Mouse (Mus musculus) stomach, embryonic 16.5 days (tissue): ENCODE data around the gene Klhdc8a. TPM values are rescaled to one million over a fixed set of nuclear protein-coding genes. Genes with fewer than 3 reads are reported as not detected.

Experiments used
- ATAC-seq: fragments of 200-750 bp; cut with Nextera tagmentation; 2 replicates; pipeline ENCODE4 v1.8.0; 2017; ENCODE audit warnings: moderate number of reproducible peaks, moderate TSS enrichment; ENCODE audit not compliant: insufficient read depth, low FRiP score
- H3K27ac ChIP-seq: fragments of 300-500 bp; sonication (generic); 2 replicates; pipeline ENCODE4 v1.5.1; 2014; ENCODE audit warnings: low read length
- H3K27me3 ChIP-seq: fragments of 300-500 bp; sonication (generic); 2 replicates; pipeline ENCODE4 v1.6.1; 2014; ENCODE audit warnings: low read length, control low read depth, mixed read lengths; ENCODE audit not compliant: control insufficient read depth, insufficient read depth
- H3K36me3 ChIP-seq: fragments of 300-500 bp; sonication (generic); 2 replicates; pipeline ENCODE4 v1.6.1; 2014; ENCODE audit warnings: low read length; ENCODE audit not compliant: control insufficient read depth, insufficient read depth
- H3K4me1 ChIP-seq: fragments of 300-500 bp; sonication (generic); 2 replicates; pipeline ENCODE4 v1.6.1; 2014; ENCODE audit warnings: low read length, control low read depth, mixed read lengths; ENCODE audit not compliant: control insufficient read depth, insufficient read depth
- H3K4me2 ChIP-seq: fragments of 300-500 bp; sonication (generic); 2 replicates; pipeline ENCODE4 v1.6.1; 2014; ENCODE audit warnings: low read depth, low read length, mixed read lengths
- H3K4me3 ChIP-seq: fragments of 300-500 bp; sonication (generic); replicated peaks from 2 replicates; pipeline ENCODE4 v1.5.1; 2014; ENCODE audit warnings: mild to moderate bottlenecking, low read length
- H3K9ac ChIP-seq: fragments of 300-500 bp; sonication (generic); 2 replicates; pipeline ENCODE4 v1.6.1; 2014; ENCODE audit warnings: low read length
- H3K9me3 ChIP-seq: fragments of 300-500 bp; sonication (generic); replicated peaks from 2 replicates; pipeline ENCODE4 v1.6.1; 2016; ENCODE audit warnings: low read length, control low read depth; ENCODE audit not compliant: control insufficient read depth
- WGBS: fragments of 180-500 bp; shearing (Covaris S2); extraction: QIAGEN DNeasy Blood & Tissue Kit; methylation state at CpG from one replicate; pipeline ENCODE4 v1.1.7; 2014; 5-methylcytosine and 5-hydroxymethylcytosine counted together
- polyA plus RNA-seq: library from polyadenylated mRNA; unstranded; fragments of >200 nt; fragmentation: Nextera tagmentation; extraction: Ambion mirVana; gene quantifications from 2 replicates; pipeline ENCODE4 v1.2.1, GENCODE M21; 2015

Klhdc8a gene
- 0.09 and 0.18 TPM in 2 replicates for polyA plus RNA-seq

DNA sequence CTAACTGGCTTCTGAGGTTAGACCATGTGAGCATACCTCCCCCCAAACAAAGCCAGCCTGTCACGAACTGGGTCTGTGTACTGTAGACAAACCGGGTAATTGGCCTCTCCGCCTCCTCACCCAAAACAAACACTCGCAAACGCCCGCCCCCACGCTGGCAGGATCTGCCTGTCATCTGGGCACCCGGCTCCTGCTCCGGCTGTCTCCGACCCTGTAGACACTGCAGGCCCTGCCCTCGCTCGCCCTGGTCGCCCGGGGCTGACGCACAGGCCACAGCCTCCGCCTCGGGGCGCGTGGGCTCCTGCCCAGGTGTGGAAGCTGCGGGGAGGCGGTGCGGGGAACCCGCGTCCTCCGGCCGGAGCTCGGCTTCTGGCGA, at the start of gene Klhdc8a:
Gene Klhdc8a (plus strand): TSS at position 202 of the 376 bp plus-strand sequence.
- Histone ChIP-seq H3K36me3 (no peaks in the 10 kb centered on the region), H3K9me3 (no peaks in the 10 kb centered on the region), H3K4me1 (peaks cover 9% of the 10 kb centered on the region; the same call in 1 of the 2 replicates), H3K4me3 (peak within 1 kb of the TSS; percentile 54), H3K9ac (peak within 1 kb of the TSS; percentile 71), H3K27ac (no peak within 1 kb of the TSS), H3K4me2 (peak within 1 kb of the TSS; percentile 98), H3K27me3 (peaks cover 25% of the 10 kb centered on the region)
- peak; percentile 39; the same call in 1 of the 2 replicates for ATAC-seq
- under 1% methylated on average over 28 of the region's 28 CpGs for WGBS

DNA sequence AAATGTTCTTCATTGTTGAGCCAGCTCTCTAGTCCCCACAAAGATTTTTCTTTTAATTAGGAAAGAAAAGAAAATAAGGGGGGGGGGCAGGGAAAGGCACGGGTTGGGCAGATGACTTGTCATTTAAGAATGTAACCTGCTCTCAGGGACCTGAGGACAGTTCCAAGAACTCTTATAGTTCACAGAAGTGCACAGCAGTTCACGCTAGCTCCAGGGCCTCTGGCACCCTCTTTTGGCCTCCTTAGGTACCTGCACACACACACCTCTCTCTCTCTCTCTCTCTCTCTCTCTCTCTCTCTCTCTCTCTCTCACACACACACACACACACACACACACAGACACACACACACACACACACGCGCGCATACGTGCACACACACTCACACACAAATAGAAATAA, 44.0 kb upstream of the Klhdc8a start:
- Histone ChIP-seq H3K9ac (no peak overlapping the region), H3K36me3 (no peaks in the 10 kb centered on the region), H3K4me2 (no peak overlapping the region), H3K9me3 (no peaks in the 10 kb centered on the region), H3K27me3 (no peaks in the 10 kb centered on the region), H3K4me1 (no peaks in the 10 kb centered on the region), H3K4me3 (no peak overlapping the region), H3K27ac (no peak overlapping the region)
- 76% methylated on average over 6 of the region's 6 CpGs for WGBS
- no peak for ATAC-seq

DNA sequence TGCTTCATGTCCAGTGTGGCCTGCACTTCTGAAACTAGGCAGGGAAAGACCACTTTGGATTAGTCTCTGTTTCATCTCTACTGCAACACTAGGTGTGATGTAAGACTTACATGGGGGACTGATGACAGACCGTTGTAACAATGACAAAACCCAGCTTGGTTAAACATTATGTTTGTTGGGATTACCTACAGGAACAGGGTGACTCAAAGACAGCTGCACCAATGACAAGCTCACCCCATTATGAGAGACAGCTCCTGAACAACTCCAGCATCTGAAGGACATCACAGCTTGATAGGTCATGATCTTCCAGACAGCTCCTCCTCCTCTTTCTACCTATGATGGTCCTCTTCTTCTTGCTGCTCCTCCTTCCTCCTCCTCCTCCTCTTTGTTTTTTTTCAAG, 38.1 kb upstream of the Klhdc8a start:
- Histone ChIP-seq H3K4me3 (no peak overlapping the region), H3K27ac (no peak overlapping the region), H3K4me2 (no peak overlapping the region), H3K9ac (no peak overlapping the region), H3K9me3 (no peaks in the 10 kb centered on the region), H3K27me3 (no peaks in the 10 kb centered on the region), H3K36me3 (no peaks in the 10 kb centered on the region), H3K4me1 (no peaks in the 10 kb centered on the region)
- ATAC-seq, result no peak
- WGBS, result 84% methylated on average over 1 of the region's 1 CpGs

DNA sequence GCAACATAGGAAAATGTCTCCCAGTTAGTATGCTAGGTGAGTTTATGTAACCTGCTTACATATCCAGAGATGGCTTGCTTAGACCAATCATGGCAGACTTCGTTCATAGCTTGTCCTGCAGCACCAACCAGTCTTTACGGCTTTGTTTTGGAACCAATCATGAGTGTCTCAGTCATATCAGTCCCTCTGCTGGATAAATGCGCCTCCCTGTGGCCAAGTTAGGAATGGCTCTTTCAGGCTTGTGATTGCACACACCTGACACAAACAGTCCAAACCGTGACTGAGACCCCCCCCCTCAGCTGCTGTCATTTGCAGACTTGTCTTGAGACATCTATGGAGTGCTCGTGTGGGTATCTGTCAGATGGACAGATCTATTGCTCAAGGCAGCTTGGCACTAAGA, 37.4 kb upstream of the Klhdc8a start:
- no peaks in the 10 kb centered on the region for H3K36me3 ChIP-seq
- no peaks in the 10 kb centered on the region for H3K9me3 ChIP-seq
- no peaks in the 10 kb centered on the region for H3K4me1 ChIP-seq
- H3K4me2 ChIP-seq, result no peak overlapping the region
- no peak overlapping the region for H3K27ac ChIP-seq
- 67% methylated on average over 5 of the region's 5 CpGs for whole genome bisulfite sequencing
- no peaks in the 10 kb centered on the region for H3K27me3 ChIP-seq
- no peak overlapping the region for H3K4me3 ChIP-seq
- no peak for ATAC-seq
- no peak overlapping the region for H3K9ac ChIP-seq

DNA sequence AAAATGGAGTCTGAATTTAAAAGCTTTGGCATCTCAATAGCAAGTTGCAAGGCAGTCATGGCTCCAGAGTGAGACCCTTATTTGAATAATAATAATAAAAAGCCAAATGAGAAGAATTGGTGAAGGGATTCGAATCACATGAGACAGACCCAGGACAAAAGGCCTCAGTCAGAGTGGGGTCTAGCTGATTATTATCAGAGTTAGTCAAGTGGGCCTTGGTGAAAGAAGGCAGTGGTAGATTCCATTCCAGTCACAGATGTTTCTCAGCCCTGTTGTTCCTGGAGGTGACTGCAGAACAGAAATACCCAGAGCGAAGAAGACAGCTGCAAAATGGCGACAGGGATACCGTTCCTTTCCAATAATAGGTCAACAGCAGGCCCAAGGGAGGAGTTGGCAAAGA, 34.8 kb upstream of the Klhdc8a start:
- H3K4me2 ChIP-seq, result no peak overlapping the region
- no peak overlapping the region for H3K4me3 ChIP-seq
- ATAC-seq, result no peak
- no peaks in the 10 kb centered on the region for H3K9me3 ChIP-seq
- no peaks in the 10 kb centered on the region for H3K27me3 ChIP-seq
- no peak overlapping the region for H3K9ac ChIP-seq
- no peak overlapping the region for H3K27ac ChIP-seq
- no peaks in the 10 kb centered on the region for H3K4me1 ChIP-seq
- WGBS, result 85% methylated on average over 4 of the region's 4 CpGs
- H3K36me3 ChIP-seq, result no peaks in the 10 kb centered on the region

DNA sequence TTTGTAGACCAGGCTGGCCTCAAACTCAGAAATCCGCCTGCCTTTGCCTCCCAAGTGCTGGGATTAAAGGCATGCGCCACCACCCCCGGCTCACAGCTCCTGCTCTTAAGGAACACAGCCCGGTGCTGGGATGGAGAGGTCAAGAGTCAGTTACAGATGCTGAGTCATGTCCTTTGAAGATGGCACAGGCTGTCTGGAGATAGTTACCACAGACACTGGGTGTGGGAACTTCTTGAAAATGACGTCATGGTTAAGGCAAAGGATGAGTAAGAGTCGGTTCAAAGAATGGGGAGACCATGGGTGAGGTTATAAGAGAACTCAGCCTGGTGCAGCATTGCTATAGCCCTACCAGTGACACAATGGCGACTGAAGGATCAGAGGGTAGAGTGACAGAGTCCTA, 33.8 kb upstream of the Klhdc8a start:
- H3K9me3 ChIP-seq, result no peaks in the 10 kb centered on the region
- no peaks in the 10 kb centered on the region for H3K27me3 ChIP-seq
- ATAC-seq, result no peak
- no peak overlapping the region for H3K27ac ChIP-seq
- H3K4me1 ChIP-seq, result no peaks in the 10 kb centered on the region
- no peaks in the 10 kb centered on the region for H3K36me3 ChIP-seq
- WGBS, result 64% methylated on average over 7 of the region's 7 CpGs
- H3K4me2 ChIP-seq, result no peak overlapping the region
- H3K4me3 ChIP-seq, result no peak overlapping the region
- H3K9ac ChIP-seq, result no peak overlapping the region

DNA sequence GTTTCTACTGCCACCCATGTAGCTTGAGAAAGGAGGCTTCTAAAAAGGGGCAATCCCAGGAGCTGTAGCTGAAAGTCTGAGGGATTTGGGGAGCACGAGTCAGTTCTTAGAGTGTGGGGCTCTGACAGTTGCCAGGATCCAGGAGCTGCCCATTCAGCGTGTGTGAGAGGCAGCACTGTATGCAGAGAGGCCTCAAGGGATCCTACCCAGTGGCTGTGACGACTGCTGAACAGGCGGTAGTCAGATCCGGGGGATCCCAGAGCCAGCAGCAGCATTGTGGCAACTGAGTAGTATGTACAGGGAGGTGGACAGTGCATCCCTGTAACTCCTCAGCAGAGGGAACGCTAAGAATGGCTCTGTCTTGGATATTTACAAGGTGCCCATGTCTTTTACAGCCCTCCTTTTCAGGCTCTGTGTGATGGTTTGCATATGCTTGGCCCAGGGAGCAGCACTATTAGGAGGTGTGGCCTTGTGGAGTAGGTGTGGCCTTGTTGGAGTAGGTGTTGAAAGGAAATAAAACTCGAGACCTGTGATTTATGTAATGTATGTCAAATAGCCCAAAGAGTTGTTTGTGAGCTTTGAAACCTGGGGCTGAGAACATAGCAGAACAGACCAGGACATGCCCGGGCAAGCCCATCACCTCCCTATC, 33.1 kb upstream of the Klhdc8a start:
- no peak overlapping the region for H3K9ac ChIP-seq
- H3K27me3 ChIP-seq, result no peaks in the 10 kb centered on the region
- no peak overlapping the region for H3K4me2 ChIP-seq
- no peaks in the 10 kb centered on the region for H3K9me3 ChIP-seq
- H3K27ac ChIP-seq, result no peak overlapping the region
- WGBS, result 67% methylated on average over 8 of the region's 8 CpGs
- H3K4me3 ChIP-seq, result no peak overlapping the region
- no peaks in the 10 kb centered on the region for H3K4me1 ChIP-seq
- ATAC-seq, result no peak
- no peaks in the 10 kb centered on the region for H3K36me3 ChIP-seq

DNA sequence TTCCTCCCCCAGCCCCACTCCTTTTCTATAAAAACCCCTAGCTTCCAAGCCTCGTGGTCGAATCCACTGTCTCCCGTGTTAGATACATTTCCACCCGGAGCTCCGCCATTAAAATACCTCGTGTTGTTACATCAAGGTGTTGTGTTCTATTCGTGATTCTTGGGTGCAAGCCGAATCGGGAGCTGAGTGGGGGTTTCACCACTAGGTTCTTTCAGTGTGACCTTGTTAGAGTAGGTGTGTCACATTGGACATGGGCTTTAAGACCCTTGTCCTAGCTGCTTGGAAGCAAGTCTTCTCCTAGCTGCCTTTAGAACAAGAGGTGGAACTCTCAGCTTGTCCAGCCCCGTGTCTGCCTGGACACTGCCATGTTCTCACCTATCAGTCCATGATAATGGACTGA, 32.5 kb upstream of the Klhdc8a start:
- no peaks in the 10 kb centered on the region for H3K36me3 ChIP-seq
- H3K9ac ChIP-seq, result no peak overlapping the region
- H3K4me1 ChIP-seq, result no peaks in the 10 kb centered on the region
- no peaks in the 10 kb centered on the region for H3K27me3 ChIP-seq
- no peak overlapping the region for H3K27ac ChIP-seq
- H3K9me3 ChIP-seq, result no peaks in the 10 kb centered on the region
- no peak overlapping the region for H3K4me3 ChIP-seq
- H3K4me2 ChIP-seq, result no peak overlapping the region
- 88% methylated on average over 10 of the region's 10 CpGs for WGBS
- no peak for ATAC-seq

DNA sequence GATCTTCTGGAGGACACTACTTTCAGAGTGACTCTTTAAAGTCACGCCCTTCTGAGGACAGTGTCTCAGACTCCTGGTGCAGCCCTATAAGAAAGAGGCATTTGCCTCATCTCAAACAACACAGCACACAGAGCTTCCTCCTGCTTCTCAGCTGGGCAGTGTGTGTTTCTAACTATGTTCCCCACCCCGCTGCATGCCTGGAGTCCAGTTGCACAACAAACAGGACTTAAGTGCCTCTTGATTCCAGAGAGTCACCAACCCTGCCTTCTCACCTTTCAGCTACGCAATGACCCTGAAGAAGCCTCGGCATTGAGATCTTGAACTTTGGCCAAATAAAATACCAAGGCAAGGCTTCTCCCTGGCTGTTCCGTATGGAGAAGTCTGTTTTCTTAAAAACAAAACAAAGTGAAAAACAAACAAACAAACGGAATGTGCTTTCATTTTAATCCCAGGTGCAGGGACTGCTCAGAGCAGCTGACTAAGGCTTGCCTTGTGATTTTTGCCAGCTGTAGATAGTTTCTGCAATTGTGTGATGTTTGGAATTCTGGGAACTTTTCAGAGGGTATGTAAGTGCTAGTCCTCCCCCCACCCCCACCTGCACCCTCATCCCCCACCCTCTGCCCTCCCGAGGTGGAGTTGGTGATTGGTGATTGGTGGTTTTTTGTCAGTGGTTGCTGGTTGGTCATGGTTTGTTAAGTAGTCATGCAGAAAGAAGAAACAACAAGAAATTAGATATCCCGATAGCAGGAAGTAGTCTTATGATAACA, 31.5 kb upstream of the Klhdc8a start:
- no peaks in the 10 kb centered on the region for H3K4me1 ChIP-seq
- no peaks in the 10 kb centered on the region for H3K9me3 ChIP-seq
- no peak for ATAC-seq
- H3K9ac ChIP-seq, result no peak overlapping the region
- H3K27me3 ChIP-seq, result no peaks in the 10 kb centered on the region
- H3K4me3 ChIP-seq, result no peak overlapping the region
- H3K36me3 ChIP-seq, result no peaks in the 10 kb centered on the region
- H3K4me2 ChIP-seq, result no peak overlapping the region
- no peak overlapping the region for H3K27ac ChIP-seq
- 42% methylated on average over 8 of the region's 8 CpGs for WGBS
